Mouse (Mus musculus): Measurements from ENCODE around the gene Ntsr2. TPM values are rescaled to one million over a fixed set of nuclear protein-coding genes. Genes with fewer than 3 reads are reported as not detected.

Ntsr2 gene
- not detected for polyA plus RNA-seq (2014; fragmentation: Illumina TruSeq; extraction: RNeasy Lipid Tissue Mini Kit (QIAGEN cat#74804); ENCODE audit: low replicate concordance)

GRCm38 (mm10) chr12:16653332-16654093 is at the start of gene Ntsr2:
Gene Ntsr2, plus strand, starts transcription at chr12:16653382.

GRCm38 (mm10) chr12:16610936-16611335 is 42.2 kb upstream of the Ntsr2 start, which contains the start of gene Lpin1:
Gene Lpin1, minus strand, starts transcription at chr12:16610966.

Other genes starting within 250 kb of the Ntsr2 start
- 1.8 TPM for gene Lpin1, start 42.4 kb upstream of the Ntsr2 start, polyA plus RNA-seq (2014; fragmentation: Illumina TruSeq; extraction: RNeasy Lipid Tissue Mini Kit (QIAGEN cat#74804); ENCODE audit: low replicate concordance)
- gene Greb1, start 147.5 kb downstream of the Ntsr2 start, polyA plus RNA-seq (2014; fragmentation: Illumina TruSeq; extraction: RNeasy Lipid Tissue Mini Kit (QIAGEN cat#74804); ENCODE audit: low replicate concordance) = 3.4 TPM
- gene E2f6, start 157.6 kb downstream of the Ntsr2 start, polyA plus RNA-seq (2014; fragmentation: Illumina TruSeq; extraction: RNeasy Lipid Tissue Mini Kit (QIAGEN cat#74804); ENCODE audit: low replicate concordance) = 21.0 TPM
- 182 TPM for gene Rock2, start 241.5 kb downstream of the Ntsr2 start, polyA plus RNA-seq (2014; fragmentation: Illumina TruSeq; extraction: RNeasy Lipid Tissue Mini Kit (QIAGEN cat#74804); ENCODE audit: low replicate concordance)

All from small intestine, adult 10 weeks (tissue).